Mouse (Mus musculus) lung, embryonic 15.5 days (tissue): Measurements from ENCODE around the gene Ecm1. TPM values are rescaled to one million over a fixed set of nuclear protein-coding genes. Genes with fewer than 3 reads are reported as not detected.
A peak's percentile ranks its signal among the peaks of the same experiment; 100 is the strongest.
"Not testable (repeated sequence)": the region's sequence is repeated elsewhere in the genome, so short reads cannot be mapped to it uniquely, and the experiment has no call there.

ENCODE experiments used
- ATAC-seq: fragments of 200-750 bp; cut with Nextera tagmentation; 2 replicates; pipeline ENCODE4 v1.8.0; 2017; ENCODE audit warnings: moderate number of reproducible peaks, borderline replicate concordance; ENCODE audit not compliant: low FRiP score, low TSS enrichment; ENCODE audit errors: extremely low read depth
- H3K27ac ChIP-seq: fragments of 300-500 bp; sonication (generic); 2 replicates; pipeline ENCODE4 v1.5.1; 2015; ENCODE audit warnings: moderate library complexity, mild to moderate bottlenecking, inconsistent platforms
- H3K27me3 ChIP-seq: fragments of 300-500 bp; sonication (generic); 2 replicates; pipeline ENCODE4 v1.6.1; 2015; ENCODE audit warnings: inconsistent platforms
- H3K36me3 ChIP-seq: fragments of 300-500 bp; sonication (generic); 2 replicates; pipeline ENCODE4 v1.6.1; 2015; ENCODE audit warnings: inconsistent platforms
- H3K4me1 ChIP-seq: fragments of 300-500 bp; sonication (generic); 2 replicates; pipeline ENCODE4 v1.6.1; 2015; ENCODE audit warnings: inconsistent platforms
- H3K4me2 ChIP-seq: fragments of 300-500 bp; sonication (generic); 2 replicates; pipeline ENCODE4 v1.6.1; 2015; ENCODE audit warnings: inconsistent platforms, mild to moderate bottlenecking, moderate library complexity
- H3K4me3 ChIP-seq: fragments of 300-500 bp; sonication (generic); 2 replicates; pipeline ENCODE4 v1.5.1; 2015; ENCODE audit warnings: mild to moderate bottlenecking, inconsistent platforms
- H3K9ac ChIP-seq: fragments of 300-500 bp; sonication (generic); 2 replicates; pipeline ENCODE4 v1.6.1; 2015; ENCODE audit warnings: inconsistent platforms
- H3K9me3 ChIP-seq: fragments of 300-500 bp; sonication (generic); 2 replicates; pipeline ENCODE4 v1.6.1; 2016; ENCODE audit warnings: inconsistent platforms
- WGBS: fragments of 180-500 bp; shearing (Covaris S2); methylation state at CpG from one replicate; pipeline ENCODE4 v1.1.7; 2015; 5-methylcytosine and 5-hydroxymethylcytosine counted together
- polyA plus RNA-seq: library from polyadenylated mRNA; unstranded; fragments of >200 nt; fragmentation: Nextera tagmentation; extraction: Ambion mirVana; gene quantifications from 2 replicates; pipeline ENCODE4 v1.2.1, GENCODE M21; 2015

Ecm1 gene
- polyA plus RNA-seq, 1 experiment from 2014 or later, result 20.4 TPM

DNA sequence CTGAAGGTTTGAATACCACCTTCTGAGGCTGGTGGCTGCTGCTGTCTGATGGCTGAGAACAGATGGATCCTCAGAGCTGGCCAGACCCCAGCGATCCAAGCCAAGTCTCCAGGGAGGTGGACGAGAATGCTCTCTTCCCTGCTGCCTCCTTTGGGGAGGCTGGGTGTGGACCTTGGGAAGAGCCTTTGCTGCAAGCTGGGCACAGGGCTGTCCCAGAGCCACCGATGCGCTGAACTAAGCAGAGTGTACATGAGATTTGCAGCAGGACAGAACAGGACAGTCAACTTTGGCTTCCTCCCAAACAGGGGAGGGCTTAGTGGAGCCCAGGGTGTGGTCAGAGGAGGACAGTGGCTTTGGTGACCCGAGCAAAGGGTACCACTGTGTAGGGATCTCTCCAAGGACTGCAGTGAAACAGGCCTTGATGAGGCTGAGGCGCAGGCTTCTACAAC is 39.1 kb downstream of the Ecm1 start:
- Histone ChIP-seq H3K9ac (no peak overlapping the region), H3K4me3 (no peak overlapping the region), H3K4me1 (peaks cover 31% of the 10 kb centered on the region), H3K4me2 (no peak overlapping the region), H3K27ac (no peak overlapping the region), H3K36me3 (no peaks in the 10 kb centered on the region), H3K9me3 (no peaks in the 10 kb centered on the region), H3K27me3 (no peaks in the 10 kb centered on the region)
- no peak for ATAC-seq
- WGBS, result 63% methylated on average over 6 of the region's 6 CpGs

GRCm38 (mm10) chr3:95698286-95698685 is 41.1 kb downstream of the Ecm1 start:
- no peak overlapping the region for H3K4me3 ChIP-seq
- no peaks in the 10 kb centered on the region for H3K9me3 ChIP-seq
- no peaks in the 10 kb centered on the region for H3K36me3 ChIP-seq
- H3K4me1 ChIP-seq, result peaks cover 43% of the 10 kb centered on the region
- WGBS, result 89% methylated on average over 4 of the region's 4 CpGs
- no peak overlapping the region for H3K4me2 ChIP-seq
- H3K27ac ChIP-seq, result no peak overlapping the region
- no peaks in the 10 kb centered on the region for H3K27me3 ChIP-seq
- H3K9ac ChIP-seq, result no peak overlapping the region
- no peak for ATAC-seq

GRCm38 (mm10) chr3:95696360-95696759 is 43.0 kb downstream of the Ecm1 start:
- no peaks in the 10 kb centered on the region for H3K27me3 ChIP-seq
- no peak overlapping the region for H3K4me2 ChIP-seq
- no peaks in the 10 kb centered on the region for H3K9me3 ChIP-seq
- WGBS, result 22% methylated on average over 7 of the region's 7 CpGs
- no peak for ATAC-seq
- peaks cover 34% of the 10 kb centered on the region for H3K4me1 ChIP-seq
- no peak overlapping the region for H3K4me3 ChIP-seq
- H3K27ac ChIP-seq, result peak overlapping the region; percentile 10
- no peak overlapping the region for H3K9ac ChIP-seq
- no peaks in the 10 kb centered on the region for H3K36me3 ChIP-seq

DNA sequence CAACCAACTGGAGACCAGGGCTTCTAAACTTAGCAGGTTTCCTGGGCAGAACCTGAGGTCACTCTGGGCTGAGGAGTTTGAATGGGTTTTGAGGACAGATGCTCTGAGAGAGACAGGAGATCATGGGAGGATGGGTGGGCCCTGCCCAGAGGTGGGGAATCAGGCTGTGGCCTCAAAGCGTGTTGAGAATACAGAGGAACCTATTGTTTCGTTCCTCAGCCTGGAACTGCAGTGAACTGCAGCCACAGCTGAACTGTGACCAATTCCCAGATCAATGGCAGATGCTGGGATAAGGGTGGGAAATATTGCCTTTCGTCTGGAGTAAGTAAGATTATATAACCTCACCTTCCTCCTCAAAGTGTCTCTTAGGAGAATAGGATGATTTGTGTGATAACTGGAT is 43.6 kb downstream of the Ecm1 start:
- no peaks in the 10 kb centered on the region for H3K9me3 ChIP-seq
- 43% methylated on average over 3 of the region's 3 CpGs for WGBS
- peak overlapping the region; percentile 10; the same call in 1 of the 2 replicates for H3K27ac ChIP-seq
- H3K4me1 ChIP-seq, result peaks cover 28% of the 10 kb centered on the region
- ATAC-seq, result no peak
- no peak overlapping the region for H3K4me2 ChIP-seq
- no peaks in the 10 kb centered on the region for H3K27me3 ChIP-seq
- H3K36me3 ChIP-seq, result no peaks in the 10 kb centered on the region
- H3K4me3 ChIP-seq, result no peak overlapping the region
- no peak overlapping the region for H3K9ac ChIP-seq

GRCm38 (mm10) chr3:95694808-95695703 is 44.3 kb downstream of the Ecm1 start:
- 80% methylated on average over 11 of the region's 11 CpGs for WGBS
- peaks cover 28% of the 10 kb centered on the region for H3K4me1 ChIP-seq
- ATAC-seq, result no peak
- no peaks in the 10 kb centered on the region for H3K36me3 ChIP-seq
- no peak overlapping the region for H3K9ac ChIP-seq
- no peak overlapping the region for H3K4me3 ChIP-seq
- H3K27me3 ChIP-seq, result no peaks in the 10 kb centered on the region
- H3K27ac ChIP-seq, result no peak overlapping the region
- no peaks in the 10 kb centered on the region for H3K9me3 ChIP-seq
- no peak overlapping the region for H3K4me2 ChIP-seq

- Histone ChIP-seq H3K4me2 (no peak overlapping the region), H3K4me3 (no peak overlapping the region), H3K27me3 (no peaks in the 10 kb centered on the region), H3K4me1 (peaks cover 36% of the 10 kb centered on the region), H3K9ac (no peak overlapping the region), H3K27ac (peak overlapping the region; percentile 18; the same call in 1 of the 2 replicates), H3K36me3 (no peaks in the 10 kb centered on the region), H3K9me3 (no peaks in the 10 kb centered on the region)
- WGBS, result 46% methylated on average over 11 of the region's 11 CpGs
- no peak for ATAC-seq
Measured at GRCm38 (mm10) chr3:95693821-95694807, 45.3 kb downstream of the Ecm1 start.

GRCm38 (mm10) chr3:95692677-95693076 is 46.7 kb downstream of the Ecm1 start:
- Histone ChIP-seq H3K9me3 (no peaks in the 10 kb centered on the region), H3K4me2 (no peak overlapping the region), H3K36me3 (no peaks in the 10 kb centered on the region), H3K4me1 (peaks cover 50% of the 10 kb centered on the region), H3K9ac (no peak overlapping the region), H3K27ac (no peak overlapping the region), H3K27me3 (no peaks in the 10 kb centered on the region), H3K4me3 (no peak overlapping the region)
- ATAC-seq, result no peak
- WGBS, result 60% methylated on average over 6 of the region's 6 CpGs

- Histone ChIP-seq H3K4me1 (peaks cover 60% of the 10 kb centered on the region), H3K27ac (peak overlapping the region; percentile 84; the same call in 1 of the 2 replicates)
- not testable (repeated sequence) for H3K4me3 ChIP-seq, H3K36me3 ChIP-seq, ATAC-seq, H3K27me3 ChIP-seq, H3K9ac ChIP-seq, H3K9me3 ChIP-seq, H3K4me2 ChIP-seq
- 92% methylated on average over 2 of the region's 2 CpGs for WGBS
Measured at GRCm38 (mm10) chr3:95690552-95690951, 48.8 kb downstream of the Ecm1 start.

- peak overlapping the region; percentile 16; the same call in 1 of the 2 replicates for H3K4me2 ChIP-seq
- no peaks in the 10 kb centered on the region for H3K9me3 ChIP-seq
- no peaks in the 10 kb centered on the region for H3K36me3 ChIP-seq
- H3K4me1 ChIP-seq, result peaks cover 63% of the 10 kb centered on the region
- no peaks in the 10 kb centered on the region for H3K27me3 ChIP-seq
- no peak for ATAC-seq
- H3K4me3 ChIP-seq, result no peak overlapping the region
- H3K27ac ChIP-seq, result peak overlapping the region; percentile 84
- 15% methylated on average over 2 of the region's 2 CpGs for WGBS
- H3K9ac ChIP-seq, result no peak overlapping the region
Measured at GRCm38 (mm10) chr3:95689940-95690339, 49.4 kb downstream of the Ecm1 start.

GRCm38 (mm10) chr3:95689171-95689915 is 50.0 kb downstream of the Ecm1 start:
- Histone ChIP-seq H3K4me2 (peak overlapping the region; percentile 16; the same call in 1 of the 2 replicates), H3K4me3 (no peak overlapping the region), H3K9ac (no peak overlapping the region), H3K27ac (peak overlapping the region; percentile 84), H3K36me3 (no peaks in the 10 kb centered on the region), H3K4me1 (peaks cover 67% of the 10 kb centered on the region), H3K9me3 (no peaks in the 10 kb centered on the region), H3K27me3 (no peaks in the 10 kb centered on the region)
- no peak; the same call in 1 of the 2 replicates for ATAC-seq
- 15% methylated on average over 11 of the region's 11 CpGs for WGBS
